Mouse (Mus musculus) embryonic fibroblast, embryonic 13.5 days (primary cell): ENCODE measurements around the gene Gm26620. TPM values are rescaled to one million over a fixed set of nuclear protein-coding genes. Genes with fewer than 3 reads are reported as not detected.
A peak's percentile ranks its signal among the peaks of the same experiment; 100 is the strongest.

ENCODE experiments used
- H3K27ac ChIP-seq: 2 replicates; pipeline ENCODE4 v1.5.1; 2012; ENCODE audit warnings: low read length, control low read depth, inconsistent platforms; ENCODE audit not compliant: insufficient read depth
- H3K4me1 ChIP-seq: 2 replicates; pipeline ENCODE4 v1.6.1; 2011; ENCODE audit warnings: low read length; ENCODE audit not compliant: control insufficient read depth, insufficient read depth
- H3K4me3 ChIP-seq: 2 replicates; pipeline ENCODE4 v1.5.1; 2011; ENCODE audit warnings: mild to moderate bottlenecking, control low read depth, low read length; ENCODE audit not compliant: insufficient read depth
- CTCF ChIP-seq: IDR thresholded peaks from 2 replicates; pipeline ENCODE4 v1.5.1; 2011; ENCODE audit warnings: mild to moderate bottlenecking, control low read depth, low read length, moderate library complexity, borderline replicate concordance; ENCODE audit not compliant: insufficient read depth
- POLR2A ChIP-seq: IDR thresholded peaks from 2 replicates; pipeline ENCODE4 v1.6.1; 2011; ENCODE audit warnings: low read depth, mild to moderate bottlenecking, control low read depth, low read length, moderate library complexity
- polyA plus RNA-seq: library from polyadenylated mRNA; stranded (reverse); fragments of >200 nt; gene quantifications from 2 replicates; pipeline ENCODE4 v1.2.4, GENCODE M21; 2011; ENCODE audit warnings: low read depth; ENCODE audit not compliant: missing spikeins, insufficient read length

Gene Gm26620
- polyA plus RNA-seq, 1 experiment, result not detected

- TF ChIP-seq CTCF, result no peak
- TF ChIP-seq POLR2A, result no peak
- Histone ChIP-seq H3K4me3 (peak overlapping the region; percentile 52), H3K27ac (no peak overlapping the region), H3K4me1 (no peaks in the 10 kb centered on the region)
These were observed 16.6 kb upstream of the Gm26620 start for GRCm38 (mm10) chr1:170868107-170868904.

- TF ChIP-seq POLR2A, result no peak
- no peak for TF ChIP-seq CTCF
- Histone ChIP-seq H3K27ac (no peak overlapping the region), H3K4me3 (peak overlapping the region; percentile 52), H3K4me1 (no peaks in the 10 kb centered on the region)
These were observed 16.0 kb upstream of the Gm26620 start for GRCm38 (mm10) chr1:170868905-170869283.

DNA sequence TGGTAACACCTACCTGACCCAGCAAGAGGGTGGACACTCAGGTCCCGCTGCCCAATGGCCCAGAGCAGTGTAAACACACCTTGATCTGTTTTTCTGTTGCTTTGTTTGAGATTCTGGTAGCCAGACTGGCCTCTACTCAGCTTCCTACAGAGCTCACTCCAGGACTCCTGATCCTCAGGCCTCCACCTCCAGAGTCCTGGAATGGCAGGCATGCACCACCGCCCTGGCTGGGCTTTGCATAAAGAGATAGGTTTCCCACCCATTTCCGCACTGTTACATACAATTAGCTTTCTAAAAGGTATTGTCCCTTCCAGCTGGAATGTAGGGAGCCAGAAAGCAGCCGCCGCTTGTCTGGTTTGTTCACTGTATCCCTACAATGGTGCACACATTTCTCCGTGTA, 13.5 kb upstream of the Gm26620 start:
- TF ChIP-seq CTCF (no peak), POLR2A (no peak)
- Histone ChIP-seq H3K4me3 (no peak overlapping the region), H3K27ac (no peak overlapping the region), H3K4me1 (no peaks in the 10 kb centered on the region)

DNA sequence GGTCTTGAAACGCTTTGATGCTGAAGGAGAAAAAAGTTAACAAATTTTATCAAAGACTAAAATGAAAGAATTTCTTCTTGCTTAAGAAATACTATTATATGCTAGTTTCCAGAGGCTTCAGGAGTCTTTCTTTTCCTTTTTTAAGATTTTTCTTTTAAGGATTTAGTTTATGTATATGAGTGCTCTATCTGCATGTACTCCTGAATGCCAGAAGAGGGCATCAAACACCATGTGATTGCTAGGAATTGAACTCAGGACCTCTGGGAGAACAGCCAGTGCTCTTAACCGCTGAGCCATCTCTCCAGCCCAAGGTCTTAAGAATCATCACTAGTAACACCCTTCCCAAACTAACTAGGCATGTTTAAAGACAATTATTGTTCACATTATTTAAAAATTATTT, 12.9 kb upstream of the Gm26620 start:
- TF ChIP-seq POLR2A (no peak), CTCF (no peak)
- no peaks in the 10 kb centered on the region for H3K4me1 ChIP-seq
- no peak overlapping the region for H3K27ac ChIP-seq
- no peak overlapping the region for H3K4me3 ChIP-seq

DNA sequence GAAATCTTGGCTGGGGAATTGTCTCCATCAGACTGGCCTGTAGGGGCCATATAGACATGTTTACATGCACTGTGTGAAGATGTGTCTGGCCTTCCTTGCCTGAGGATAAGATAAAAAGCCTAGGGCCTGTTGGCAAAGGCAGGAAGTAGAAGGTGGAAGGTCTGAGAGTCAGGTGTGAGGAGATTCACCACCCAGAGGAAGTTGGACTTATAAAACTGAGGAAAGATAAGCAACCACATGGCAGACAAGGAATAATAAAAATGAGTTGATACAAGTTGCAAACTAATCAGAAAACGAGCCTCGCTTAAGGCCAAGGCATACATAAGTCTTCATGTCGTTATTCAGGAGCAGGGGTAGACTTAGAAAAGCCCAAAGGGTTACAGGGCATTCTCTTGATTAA, 9.2 kb upstream of the Gm26620 start:
- Histone ChIP-seq H3K4me1 (no peaks in the 10 kb centered on the region), H3K4me3 (no peak overlapping the region), H3K27ac (no peak overlapping the region)
- TF ChIP-seq CTCF (no peak), POLR2A (no peak)

- Histone ChIP-seq H3K4me1 (no peaks in the 10 kb centered on the region), H3K27ac (no peak overlapping the region), H3K4me3 (no peak overlapping the region)
- TF ChIP-seq POLR2A, result no peak
- TF ChIP-seq CTCF, result no peak
These were observed 8.0 kb upstream of the Gm26620 start for GRCm38 (mm10) chr1:170876906-170877305.

DNA sequence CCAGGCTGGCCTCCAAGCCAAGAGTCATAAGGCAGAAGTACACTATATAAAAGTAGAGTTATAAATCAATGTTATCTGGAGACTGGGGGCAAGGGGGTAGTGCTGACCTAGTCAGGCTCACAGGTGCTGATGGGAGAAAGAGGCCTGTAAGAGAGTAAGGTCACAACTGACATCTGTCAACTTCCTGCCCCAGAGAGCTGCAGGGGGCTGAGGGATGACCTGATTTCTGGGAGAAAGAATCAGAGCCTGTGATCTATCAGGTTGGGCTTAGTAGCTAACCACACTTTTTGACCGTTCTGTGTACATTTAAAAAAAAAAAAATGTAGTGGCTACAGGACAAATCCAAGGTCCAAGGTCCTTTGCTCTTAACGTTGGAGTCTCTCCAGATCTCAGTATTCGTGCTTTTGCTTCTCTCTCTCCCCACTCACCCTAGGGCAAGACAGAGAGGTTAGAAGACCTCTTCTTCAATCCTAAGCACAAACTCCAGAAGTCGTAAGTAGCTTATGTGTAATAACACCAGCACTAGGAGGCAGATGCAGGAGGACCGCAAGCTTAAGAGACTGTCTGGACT, 1.9 kb upstream of the Gm26620 start:
- Histone ChIP-seq H3K4me1 (no peaks in the 10 kb centered on the region; the same call in 1 of the 2 replicates), H3K27ac (no peak overlapping the region), H3K4me3 (no peak overlapping the region)
- no peak for TF ChIP-seq POLR2A
- TF ChIP-seq CTCF, result no peak

DNA sequence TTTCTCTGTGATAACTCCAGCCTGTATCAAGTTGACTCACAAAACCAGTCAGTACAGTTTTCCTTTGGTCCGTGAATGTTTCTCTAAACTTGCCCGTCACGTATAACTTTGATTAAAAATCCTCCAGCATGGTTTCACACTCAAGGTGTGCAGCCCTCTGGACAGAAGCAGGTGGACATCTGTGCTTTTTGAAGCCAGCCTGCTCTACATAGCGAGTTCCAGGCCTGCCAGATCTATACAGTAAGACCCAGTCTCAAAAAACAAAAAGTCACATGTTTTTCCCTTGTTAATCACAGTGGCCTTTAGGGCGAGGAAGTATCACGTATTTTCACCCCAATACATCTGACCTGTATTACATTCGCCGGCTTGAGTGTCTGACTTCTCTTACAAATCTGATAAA, 475 bp upstream of the Gm26620 start:
- no peak overlapping the region for H3K27ac ChIP-seq
- H3K4me3 ChIP-seq, result peak overlapping the region; percentile 84
- TF ChIP-seq CTCF (no peak), POLR2A (no peak)
- H3K4me1 ChIP-seq, result peaks cover 3% of the 10 kb centered on the region; the same call in 1 of the 2 replicates

DNA sequence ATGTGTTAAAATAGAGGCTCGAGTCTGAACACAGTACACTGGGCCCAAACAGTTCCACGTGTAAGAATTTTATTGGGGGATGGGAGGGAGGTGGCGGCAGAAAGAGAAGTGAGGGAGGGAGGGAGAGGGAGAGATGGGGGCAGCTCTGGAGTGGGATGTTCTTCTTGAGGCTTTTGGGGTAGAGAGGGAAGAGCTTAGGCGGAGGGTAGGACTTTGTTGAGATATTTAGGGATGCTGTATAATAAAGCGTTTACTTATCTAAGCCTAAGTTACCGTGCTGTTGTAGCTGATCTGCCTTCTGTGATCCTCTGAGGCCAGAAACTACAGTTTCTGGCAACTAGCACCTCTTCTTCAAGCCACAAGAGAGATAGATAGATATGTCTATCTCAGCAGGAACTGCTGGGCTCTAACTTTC, 1.2 kb downstream of the Gm26620 start:
- TF ChIP-seq CTCF (no peak), POLR2A (no peak)
- no peak overlapping the region for H3K27ac ChIP-seq
- H3K4me3 ChIP-seq, result no peak overlapping the region
- peaks cover 7% of the 10 kb centered on the region; the same call in 1 of the 2 replicates for H3K4me1 ChIP-seq

DNA sequence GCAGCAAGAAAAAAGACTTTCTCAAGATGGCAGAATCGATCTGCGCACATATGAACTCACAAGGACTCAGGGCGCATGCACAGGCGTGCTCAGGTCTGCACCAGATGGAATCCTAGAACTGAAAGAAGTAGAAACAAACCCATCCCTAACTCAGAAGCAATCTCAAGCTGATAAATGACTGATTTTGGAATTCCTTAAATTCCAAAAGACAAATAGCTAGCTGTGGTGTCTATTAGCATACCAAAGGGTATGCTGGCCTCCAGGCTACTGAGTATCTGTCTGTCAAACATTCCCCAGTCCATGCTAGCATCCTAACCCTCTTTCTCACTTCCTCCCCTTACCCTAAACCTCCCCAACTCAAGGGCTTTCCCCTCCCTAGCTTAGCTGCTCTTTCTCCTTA, 4.4 kb downstream of the Gm26620 start:
- no peak for TF ChIP-seq CTCF
- no peak for TF ChIP-seq POLR2A
- H3K4me3 ChIP-seq, result no peak overlapping the region
- H3K4me1 ChIP-seq, result peaks cover 7% of the 10 kb centered on the region; the same call in 1 of the 2 replicates

More for the DNA sequence above, 4.4 kb downstream of the Gm26620 start:
- H3K27ac ChIP-seq, result no peak overlapping the region
